Mouse (Mus musculus) heart, embryonic 15.5 days (tissue): Measurements from ENCODE around the gene Arih2. TPM values are rescaled to one million over a fixed set of nuclear protein-coding genes. Genes with fewer than 3 reads are reported as not detected.
"Not testable (repeated sequence)": the region's sequence is repeated elsewhere in the genome, so short reads cannot be mapped to it uniquely, and the experiment has no call there.

ENCODE experiments used
- ATAC-seq: fragments of 200-750 bp; cut with Nextera tagmentation; replicated peaks from 2 replicates; pipeline ENCODE4 v1.8.0; 2017; ENCODE audit warnings: low read depth, moderate TSS enrichment; ENCODE audit not compliant: insufficient number of reproducible peaks, insufficient read depth, low FRiP score
- H3K27ac ChIP-seq: fragments of 300-500 bp; sonication (generic); 2 replicates; pipeline ENCODE4 v1.5.1; 2015; ENCODE audit warnings: mild to moderate bottlenecking, inconsistent platforms
- H3K27me3 ChIP-seq: fragments of 300-500 bp; sonication (generic); 2 replicates; pipeline ENCODE4 v1.6.1; 2015; ENCODE audit warnings: inconsistent platforms
- H3K36me3 ChIP-seq: fragments of 300-500 bp; sonication (generic); 2 replicates; pipeline ENCODE4 v1.6.1; 2015; ENCODE audit warnings: mild to moderate bottlenecking, inconsistent platforms
- H3K4me1 ChIP-seq: fragments of 300-500 bp; sonication (generic); replicated peaks from 2 replicates; pipeline ENCODE4 v1.6.1; 2015; ENCODE audit warnings: inconsistent platforms
- H3K4me2 ChIP-seq: fragments of 300-500 bp; sonication (generic); 2 replicates; pipeline ENCODE4 v1.6.1; 2015; ENCODE audit warnings: inconsistent platforms, mild to moderate bottlenecking, moderate library complexity
- H3K4me3 ChIP-seq: fragments of 300-500 bp; sonication (generic); 2 replicates; pipeline ENCODE4 v1.5.1; 2015; ENCODE audit warnings: mild to moderate bottlenecking, inconsistent platforms
- H3K9ac ChIP-seq: fragments of 300-500 bp; sonication (generic); 2 replicates; pipeline ENCODE4 v1.6.1; 2015; ENCODE audit warnings: mild to moderate bottlenecking, inconsistent platforms
- H3K9me3 ChIP-seq: fragments of 300-500 bp; sonication (generic); replicated peaks from 2 replicates; pipeline ENCODE4 v1.6.1; 2016; ENCODE audit warnings: inconsistent platforms
- WGBS: fragments of 180-500 bp; shearing (Covaris S2); methylation state at CpG from one replicate; pipeline ENCODE4 v1.1.7; 2015; ENCODE audit warnings: mixed read lengths; 5-methylcytosine and 5-hydroxymethylcytosine counted together
- polyA plus RNA-seq: library from polyadenylated mRNA; unstranded; fragments of >200 nt; fragmentation: Nextera tagmentation; extraction: Ambion mirVana; gene quantifications from 2 replicates; pipeline ENCODE4 v1.2.1, GENCODE M21; 2015

The Arih2 gene
- polyA plus RNA-seq, 1 experiment from 2014 or later = 38.3 TPM

DNA sequence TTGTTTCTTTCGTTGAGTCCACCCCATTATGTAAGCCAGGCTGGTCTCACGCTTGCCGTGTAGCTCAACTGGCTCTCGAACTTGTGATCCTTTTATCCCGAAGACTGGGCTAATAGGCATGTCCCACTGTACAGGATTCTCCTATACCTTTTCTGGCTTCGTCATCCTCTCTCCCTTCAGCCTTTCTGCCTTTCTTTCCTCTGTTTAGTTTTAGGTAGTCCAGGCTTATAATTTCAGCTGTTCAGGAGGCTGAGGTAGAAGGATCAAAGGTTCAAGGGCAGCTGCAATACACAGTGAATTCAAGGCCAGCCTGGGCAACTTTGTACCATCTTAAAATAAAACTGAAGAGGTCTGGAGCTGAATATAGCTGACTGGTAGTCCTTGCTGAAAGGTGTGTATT, 38.0 kb upstream of the Arih2 start:
- 85% methylated on average over 6 of the region's 6 CpGs for WGBS

GRCm38 (mm10) chr9:108686475-108686887, 37.3 kb upstream of the Arih2 start:
- 45% methylated on average over 4 of the region's 4 CpGs for WGBS
- Histone ChIP-seq H3K36me3 (peaks cover 27% of the 10 kb centered on the region), H3K27ac (no peak overlapping the region), H3K27me3 (no peaks in the 10 kb centered on the region), H3K9me3 (no peaks in the 10 kb centered on the region), H3K4me1 (peaks cover 1% of the 10 kb centered on the region), H3K4me3 (no peak overlapping the region), H3K9ac (no peak overlapping the region), H3K4me2 (no peak overlapping the region)
- ATAC-seq = no peak

More for the DNA sequence above, 38.0 kb upstream of the Arih2 start:
- Histone ChIP-seq H3K4me3 (no peak overlapping the region), H3K9me3 (no peaks in the 10 kb centered on the region), H3K27ac (no peak overlapping the region), H3K4me1 (peaks cover 5% of the 10 kb centered on the region), H3K36me3 (peaks cover 23% of the 10 kb centered on the region), H3K4me2 (no peak overlapping the region), H3K27me3 (no peaks in the 10 kb centered on the region), H3K9ac (no peak overlapping the region)
- ATAC-seq = no peak

- 89% methylated on average over 15 of the region's 15 CpGs for WGBS
- H3K9me3 ChIP-seq = no peaks in the 10 kb centered on the region
- no peaks in the 10 kb centered on the region for H3K27me3 ChIP-seq
- no peak overlapping the region for H3K4me3 ChIP-seq
- peaks cover 41% of the 10 kb centered on the region for H3K36me3 ChIP-seq
- H3K4me2 ChIP-seq = no peak overlapping the region
- no peak overlapping the region for H3K27ac ChIP-seq
- no peak overlapping the region for H3K9ac ChIP-seq
- H3K4me1 ChIP-seq = peaks cover 4% of the 10 kb centered on the region
- ATAC-seq = no peak
These were observed 30.8 kb upstream of the Arih2 start for GRCm38 (mm10) chr9:108680026-108680425.

- Histone ChIP-seq H3K9ac (no peak overlapping the region), H3K4me1 (peaks cover 4% of the 10 kb centered on the region), H3K4me3 (no peak overlapping the region), H3K27ac (no peak overlapping the region), H3K36me3 (peaks cover 21% of the 10 kb centered on the region), H3K4me2 (no peak overlapping the region), H3K27me3 (no peaks in the 10 kb centered on the region), H3K9me3 (0 out of 2 replicates have a peak, but pooled peaks cover 4% of the 10 kb centered on the region)
- 42% methylated on average over 2 of the region's 2 CpGs for WGBS
- no peak for ATAC-seq
These were observed 24.0 kb upstream of the Arih2 start for GRCm38 (mm10) chr9:108673151-108673550.

DNA sequence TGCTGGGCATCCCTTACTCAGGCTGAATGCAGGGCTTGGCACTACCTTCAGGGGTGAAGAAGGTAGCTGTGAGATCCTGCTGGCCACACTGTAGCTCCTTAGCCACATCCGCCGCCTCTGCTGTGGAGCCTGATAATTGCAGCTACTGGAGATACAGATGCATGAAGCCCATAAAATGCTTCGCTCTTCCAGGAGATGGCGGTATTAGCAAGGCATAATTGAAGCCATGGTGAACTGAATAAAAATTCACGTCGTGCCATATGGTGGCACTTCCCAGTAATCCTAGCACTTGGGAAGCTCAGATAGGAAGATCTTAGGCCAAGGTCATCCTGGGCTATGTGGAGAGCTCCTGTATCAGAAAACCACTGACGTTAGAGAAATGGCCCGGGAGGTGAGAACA, 20.7 kb upstream of the Arih2 start:
- H3K36me3 ChIP-seq = peaks cover 21% of the 10 kb centered on the region
- WGBS = 60% methylated on average over 8 of the region's 8 CpGs

DNA sequence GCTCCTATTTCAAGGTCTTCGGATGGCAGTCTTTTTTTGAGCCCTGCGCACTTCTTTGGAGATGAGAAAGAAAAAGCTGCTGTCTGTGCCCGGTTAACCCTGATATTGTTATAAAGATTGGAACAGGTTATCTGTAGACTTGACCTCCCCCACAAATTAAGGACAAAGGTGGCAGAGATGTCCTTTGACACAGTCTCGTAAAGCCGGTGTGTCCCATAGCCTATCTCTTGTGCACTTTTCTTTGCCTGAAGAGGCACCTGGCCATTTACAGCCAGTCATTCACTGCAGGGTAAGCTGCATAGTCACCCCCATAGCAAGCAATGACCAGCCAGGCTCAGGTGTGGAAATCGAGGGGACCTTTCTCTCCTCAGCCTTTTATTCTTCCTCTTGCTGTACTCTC, 13.5 kb upstream of the Arih2 start:
- no peaks in the 10 kb centered on the region for H3K36me3 ChIP-seq
- H3K9me3 ChIP-seq = no peaks in the 10 kb centered on the region
- H3K27ac ChIP-seq = peak overlapping the region; percentile 76
- H3K4me2 ChIP-seq = peak overlapping the region; percentile 67
- peaks cover 9% of the 10 kb centered on the region for H3K4me1 ChIP-seq
- H3K27me3 ChIP-seq = no peaks in the 10 kb centered on the region
- H3K4me3 ChIP-seq = peak overlapping the region; percentile 76
- no peak for ATAC-seq
- H3K9ac ChIP-seq = peak overlapping the region; percentile 66
- WGBS = 22% methylated on average over 6 of the region's 6 CpGs

More for the DNA sequence above, 20.7 kb upstream of the Arih2 start:
- H3K4me2 ChIP-seq = no peak overlapping the region
- H3K27ac ChIP-seq = no peak overlapping the region
- no peaks in the 10 kb centered on the region for H3K4me1 ChIP-seq
- no peak overlapping the region for H3K9ac ChIP-seq
- no peak overlapping the region for H3K4me3 ChIP-seq
- 0 out of 2 replicates have a peak, but pooled peaks cover 4% of the 10 kb centered on the region for H3K9me3 ChIP-seq
- H3K27me3 ChIP-seq = no peaks in the 10 kb centered on the region
- no peak for ATAC-seq

GRCm38 (mm10) chr9:108661677-108662612, 12.8 kb upstream of the Arih2 start, which contains the start of gene Slc25a20:
TSS of gene Slc25a20 (plus strand) at chr9:108662088.
- H3K9me3 ChIP-seq = no peaks in the 10 kb centered on the region

DNA sequence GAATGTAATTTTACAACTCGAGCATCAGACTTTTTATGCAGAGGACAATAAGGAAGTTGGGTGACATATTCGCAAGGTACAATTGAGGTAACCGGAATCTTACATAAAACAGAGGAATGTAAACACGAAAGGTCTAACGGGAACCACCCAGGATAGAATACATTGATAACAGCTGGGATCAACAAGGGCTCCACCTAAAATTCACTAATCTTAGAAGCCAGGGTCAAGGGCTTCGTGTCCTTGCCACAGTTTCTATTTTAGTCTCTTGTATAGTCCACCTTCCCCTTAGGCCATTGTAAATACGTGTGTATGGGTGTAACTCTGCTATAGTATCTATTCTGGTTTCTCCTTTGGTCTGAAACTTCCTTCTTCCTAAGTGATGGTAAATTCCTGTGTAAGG, 6.7 kb upstream of the Arih2 start:
- not testable (repeated sequence) for H3K4me3 ChIP-seq, H3K9me3 ChIP-seq, H3K9ac ChIP-seq, H3K4me1 ChIP-seq, H3K27me3 ChIP-seq, ATAC-seq, H3K4me2 ChIP-seq, H3K27ac ChIP-seq, H3K36me3 ChIP-seq
- WGBS = 64% methylated on average over 7 of the region's 7 CpGs

More at GRCm38 (mm10) chr9:108661677-108662612, 12.8 kb upstream of the Arih2 start, which contains the start of gene Slc25a20:
- peak within 1 kb of the TSS; percentile 67 for H3K4me2 ChIP-seq
- H3K27ac ChIP-seq = peak within 1 kb of the TSS; percentile 76
- H3K27me3 ChIP-seq = no peaks in the 10 kb centered on the region
- peak within 1 kb of the TSS; percentile 76 for H3K4me3 ChIP-seq
- ATAC-seq = peak; percentile 91
- peaks cover 9% of the 10 kb centered on the region for H3K4me1 ChIP-seq
- WGBS = 2% methylated on average over 35 of the region's 37 CpGs
- no peaks in the 10 kb centered on the region for H3K36me3 ChIP-seq
- peak within 1 kb of the TSS; percentile 66 for H3K9ac ChIP-seq

GRCm38 (mm10) chr9:108654566-108655464, 5.6 kb upstream of the Arih2 start:
- Histone ChIP-seq H3K4me2 (no peak overlapping the region), H3K9me3 (no peaks in the 10 kb centered on the region), H3K9ac (no peak overlapping the region), H3K4me3 (no peak overlapping the region), H3K36me3 (no peaks in the 10 kb centered on the region), H3K4me1 (peaks cover 7% of the 10 kb centered on the region), H3K27ac (no peak overlapping the region), H3K27me3 (no peaks in the 10 kb centered on the region)
- WGBS = 71% methylated on average over 10 of the region's 10 CpGs
- no peak for ATAC-seq

DNA sequence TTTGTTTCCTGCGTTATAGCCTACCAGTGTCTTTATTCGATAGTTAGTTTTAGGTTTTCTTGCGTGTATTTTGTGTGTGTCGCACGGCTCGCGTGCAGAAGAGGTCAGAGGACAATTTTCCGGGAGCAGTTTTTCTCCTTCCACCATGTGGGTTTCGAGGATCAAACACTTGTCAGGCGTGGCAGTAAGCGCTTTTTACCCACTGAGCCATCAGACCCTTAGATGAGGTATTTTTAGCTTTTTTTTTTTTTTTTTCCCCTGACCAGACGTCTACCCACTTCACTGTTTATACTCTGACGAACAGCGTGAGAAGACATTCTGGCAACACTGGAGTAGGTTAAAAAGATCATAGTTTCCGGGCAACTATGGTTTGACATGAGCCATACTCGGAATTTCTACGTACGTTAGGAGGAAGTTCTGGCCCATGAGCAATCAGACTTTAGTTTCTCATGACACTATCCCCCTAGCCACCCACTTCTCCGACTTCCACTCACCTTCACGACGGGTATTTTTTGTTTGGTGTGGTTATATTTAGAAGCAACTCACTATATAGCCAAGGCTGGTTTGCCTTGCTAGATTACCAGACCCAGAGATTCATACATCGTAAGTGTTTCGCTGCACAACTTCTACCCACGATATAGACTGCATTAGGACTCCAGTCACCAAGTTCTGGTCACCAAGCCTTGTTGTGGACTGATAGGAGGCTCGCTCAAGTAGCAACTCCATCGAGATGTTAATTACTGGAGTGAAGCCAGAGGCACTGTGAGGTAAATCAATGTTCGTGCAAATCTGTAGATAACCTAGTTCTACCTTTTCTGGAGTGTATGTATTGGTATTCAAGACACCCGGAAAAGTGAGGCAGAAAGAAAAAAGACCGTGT, 615 bp upstream of the Arih2 start:
- Histone ChIP-seq H3K4me3 (peak overlapping the region; percentile 94), H3K27me3 (no peaks in the 10 kb centered on the region), H3K4me2 (peak overlapping the region; percentile 73), H3K27ac (peak overlapping the region; percentile 96), H3K9ac (peak overlapping the region; percentile 92), H3K4me1 (peaks cover 19% of the 10 kb centered on the region), H3K9me3 (no peaks in the 10 kb centered on the region), H3K36me3 (no peaks in the 10 kb centered on the region)
- WGBS = 15% methylated on average over 29 of the region's 29 CpGs
- ATAC-seq = no peak
